Mouse (Mus musculus) layer of hippocampus, adult 9-11 months (tissue): Measurements from ENCODE around the gene Ccdc65.
"Not testable (repeated sequence)": the region's sequence is repeated elsewhere in the genome, so short reads cannot be mapped to it uniquely, and the experiment has no call there.

Source experiments
- DNase-seq: peaks from one replicate; pipeline ENCODE4 v3.0.0; 2022

Ccdc65 gene

GRCm38 (mm10) chr15:98740219-98740618, 32.2 kb downstream of the Ccdc65 start:
- no peak for DNase-seq

DNA sequence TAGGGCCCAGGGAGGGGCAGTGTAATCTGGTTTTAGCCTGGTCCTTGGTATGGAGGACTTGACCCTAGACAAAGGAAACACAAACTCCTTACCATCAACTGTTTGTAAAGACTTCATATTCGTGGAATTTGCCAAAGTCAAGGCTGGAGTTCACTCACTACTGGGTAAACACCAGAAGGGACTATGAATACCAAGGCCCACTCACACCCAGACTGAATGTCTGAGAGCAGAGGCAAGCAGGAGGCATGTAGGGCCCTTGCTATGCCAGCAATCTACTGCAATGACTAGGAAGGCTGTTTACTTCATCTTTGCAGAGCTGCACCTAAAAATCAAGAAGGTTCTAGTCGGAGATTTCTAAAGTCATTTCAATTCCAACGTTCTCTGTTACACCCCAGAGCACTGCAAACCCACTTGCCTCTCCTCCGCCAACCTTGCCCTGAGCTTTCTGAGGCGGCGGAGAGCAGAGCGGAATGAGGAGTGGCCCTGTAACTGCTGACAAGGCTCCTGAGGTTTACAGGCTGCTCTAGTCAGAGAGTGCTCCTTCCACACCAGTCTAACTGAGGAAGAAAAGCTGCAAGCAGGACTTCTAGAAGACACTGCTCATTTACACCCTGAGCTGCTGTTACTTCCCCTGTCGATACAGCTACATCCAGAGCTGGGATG, 34.9 kb downstream of the Ccdc65 start:
- DNase-seq: no peak

GRCm38 (mm10) chr15:98743863-98744262, 35.9 kb downstream of the Ccdc65 start:
- DNase-seq: not testable (repeated sequence)

- no peak for DNase-seq
These were observed 38.4 kb downstream of the Ccdc65 start for GRCm38 (mm10) chr15:98746344-98746965.

DNA sequence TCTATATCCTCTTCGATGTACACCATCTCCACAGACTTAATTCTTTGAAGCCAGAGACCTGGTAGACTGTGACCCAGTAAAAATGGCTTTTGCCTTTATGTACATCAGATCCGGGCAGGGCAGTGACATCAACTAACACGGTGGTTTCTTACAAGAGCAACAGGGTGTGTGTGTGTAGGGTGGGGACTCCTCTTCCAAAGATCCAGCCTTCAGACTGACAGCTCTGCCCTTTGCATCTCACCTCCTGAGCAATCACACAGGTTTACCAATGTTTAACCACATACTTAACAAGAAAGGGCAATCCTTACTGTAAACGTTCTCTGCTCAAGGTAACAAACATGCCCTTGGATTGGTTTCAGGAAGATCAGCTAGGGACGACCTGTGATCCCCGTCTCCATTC, 39.3 kb downstream of the Ccdc65 start:
- DNase-seq: no peak

- no peak for DNase-seq
These were observed 41.1 kb downstream of the Ccdc65 start for GRCm38 (mm10) chr15:98749093-98749492.

DNA sequence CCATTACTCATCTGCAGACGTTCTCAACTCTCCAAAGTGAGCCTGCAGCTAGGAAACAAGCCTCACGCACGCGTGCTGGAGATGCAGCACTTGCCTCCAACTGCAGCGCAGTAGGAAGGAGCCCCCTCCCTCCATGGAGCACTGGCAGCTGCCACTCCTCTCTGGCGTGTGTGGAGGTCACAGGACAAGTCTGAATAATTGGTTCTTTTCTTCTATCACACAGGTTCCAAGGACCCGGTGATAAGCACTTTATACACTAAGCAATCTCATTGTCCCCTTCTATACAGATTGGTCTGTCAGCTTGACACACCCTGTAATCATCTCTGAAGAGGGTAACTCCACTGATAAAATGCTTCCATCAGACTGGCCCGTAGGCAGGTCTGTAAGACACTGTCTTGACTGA, 45.0 kb downstream of the Ccdc65 start:
- no peak for DNase-seq

GRCm38 (mm10) chr15:98754125-98754524, 46.1 kb downstream of the Ccdc65 start:
- DNase-seq: no peak

- DNase-seq: peak; percentile 88
These were observed 54.2 kb downstream of the Ccdc65 start for GRCm38 (mm10) chr15:98762201-98762621.

DNA sequence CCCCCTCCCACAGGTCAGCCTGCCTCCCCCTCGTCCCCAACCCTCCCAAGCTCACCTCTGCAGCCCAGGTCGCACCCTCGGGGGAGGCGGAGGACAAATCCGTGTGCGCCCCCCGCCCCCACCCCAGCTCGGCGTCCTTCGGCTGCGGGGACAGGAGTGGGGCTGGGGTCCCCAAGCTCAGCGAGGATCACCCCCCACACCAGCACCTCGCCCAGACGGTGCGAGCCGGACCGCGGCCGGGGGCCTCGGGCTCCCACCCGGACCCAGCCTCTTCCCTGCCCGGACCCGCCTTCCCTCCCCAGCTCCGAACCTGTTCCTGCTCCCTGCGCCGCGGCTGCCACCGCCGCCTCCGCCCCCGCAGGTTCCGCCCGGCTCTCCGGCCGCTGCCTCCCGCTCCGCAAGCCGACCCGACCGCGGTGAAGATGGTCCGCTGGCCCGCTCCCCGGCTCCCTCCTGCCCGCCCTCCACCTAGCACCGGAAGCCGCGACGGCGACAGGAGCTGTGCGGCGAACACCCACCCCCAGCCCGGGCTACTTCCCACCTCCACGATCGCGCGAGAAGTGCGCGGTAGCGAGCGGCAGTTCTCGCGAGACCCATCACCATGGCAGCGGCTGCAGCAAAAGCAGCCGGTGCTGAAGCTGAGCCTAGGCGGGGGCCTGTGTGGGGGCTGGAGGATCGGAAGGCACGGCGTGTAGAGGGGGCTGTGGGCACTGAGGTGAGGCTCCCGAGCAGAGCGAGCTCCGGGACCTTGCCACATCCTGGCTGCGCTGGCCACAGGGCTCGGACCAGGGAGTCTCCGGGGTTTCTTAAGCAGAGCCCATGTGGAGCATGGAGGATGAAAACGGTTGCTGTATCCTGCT, 54.9 kb downstream of the Ccdc65 start, which contains the start of gene Arf3:
TSS of gene Arf3 (minus strand) at position 545 of the 860 bp plus-strand sequence.
- peak; percentile 95 for DNase-seq

DNA sequence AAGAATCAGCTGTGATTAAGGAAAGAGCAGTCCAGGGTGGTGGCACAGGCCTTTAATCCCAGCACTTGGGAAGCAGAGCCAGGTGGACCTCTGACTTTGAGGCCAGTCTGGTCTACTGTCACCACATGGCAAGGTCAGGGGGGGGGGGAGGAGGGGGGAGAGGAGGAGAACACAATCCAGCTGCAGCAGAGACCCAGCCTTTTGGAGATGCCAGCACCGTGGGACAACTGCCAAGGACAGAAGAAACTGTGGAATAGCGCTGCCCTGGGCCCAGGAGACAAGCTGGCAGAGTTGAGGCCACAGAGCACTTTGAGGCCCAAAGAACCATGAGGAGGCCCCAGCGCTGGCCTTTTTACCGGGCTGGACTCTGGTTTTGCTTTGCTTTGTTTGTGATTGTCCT, 57.9 kb downstream of the Ccdc65 start:
- DNase-seq: no peak

DNA sequence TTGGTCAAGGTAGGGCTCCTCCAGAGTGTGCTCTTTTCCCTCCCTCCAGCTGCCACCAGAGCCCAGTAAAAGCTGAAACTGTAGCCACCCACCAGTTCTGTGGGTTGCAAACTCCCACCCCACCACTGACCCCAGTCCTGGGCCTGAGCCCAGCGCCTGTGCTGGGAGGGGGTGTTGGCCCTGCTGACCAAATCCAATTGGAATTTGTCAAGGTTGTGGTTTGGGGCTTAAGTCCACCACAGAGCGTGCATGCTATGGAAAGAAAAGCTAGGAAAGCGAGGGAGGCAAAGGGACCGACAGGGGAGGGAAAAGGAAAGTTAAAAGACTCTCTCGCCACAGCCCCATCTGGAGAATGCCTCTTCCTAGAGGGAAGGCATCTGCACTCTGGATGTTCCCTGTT, 60.3 kb downstream of the Ccdc65 start:
- DNase-seq: no peak

DNA sequence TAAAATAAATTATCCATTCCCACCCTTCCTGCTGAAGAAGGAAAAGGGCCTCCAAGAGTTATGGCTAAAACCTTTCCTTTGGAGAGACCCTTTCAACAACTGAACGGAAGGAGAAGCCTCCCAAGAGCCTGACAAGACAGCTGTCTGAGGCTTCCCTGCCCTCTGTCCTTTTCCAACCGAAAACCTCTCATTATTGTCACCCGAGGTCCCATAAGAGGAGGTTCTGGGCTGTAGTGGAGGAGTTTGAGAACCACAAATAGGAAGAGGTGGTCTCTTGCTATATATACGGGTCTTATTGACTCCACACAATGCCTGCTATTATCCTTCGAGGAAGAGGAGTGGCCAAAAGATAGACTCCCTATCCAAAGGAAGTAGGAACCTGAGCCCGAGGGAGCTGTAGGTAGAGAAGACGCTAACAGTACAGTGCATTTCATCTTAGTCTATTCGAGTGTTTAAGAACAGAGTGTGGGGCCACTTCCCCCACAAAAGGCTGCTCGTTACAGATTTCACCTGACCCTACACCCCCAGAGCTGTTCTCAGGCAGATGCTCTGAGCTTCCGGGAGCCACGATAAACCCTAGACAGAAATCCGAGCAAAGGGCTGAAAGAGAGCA, 63.9 kb downstream of the Ccdc65 start:
- DNase-seq: no peak

- no peak for DNase-seq
These were observed 64.7 kb downstream of the Ccdc65 start for GRCm38 (mm10) chr15:98772511-98773211.
